Mouse (Mus musculus) adrenal gland, postnatal 10 days (tissue): ENCODE data around the gene Foxe1. TPM values are rescaled to one million over a fixed set of nuclear protein-coding genes. Genes with fewer than 3 reads are reported as not detected.

Experiments
- DNase-seq: peaks from one replicate; pipeline ENCODE4 v3.0.0; 2021; ENCODE audit warnings: mixed read lengths
- total RNA-seq, 2 experiments: library from RNA; stranded (reverse); gene quantifications; 2 replicates each; pipeline ENCODE4 v1.2.3; 2021

The Foxe1 gene
- total RNA-seq, 2 experiments from 2014 or later, result not detected

- DNase-seq, result no peak
Measured at GRCm38 (mm10) chr4:46347580-46348515, 4.4 kb downstream of the Foxe1 start.

- no peak for DNase-seq
Measured at GRCm38 (mm10) chr4:46348897-46349296, 5.5 kb downstream of the Foxe1 start.

GRCm38 (mm10) chr4:46349530-46349929, 6.1 kb downstream of the Foxe1 start:
- no peak for DNase-seq

- no peak for DNase-seq
Measured at GRCm38 (mm10) chr4:46353045-46353444, 9.6 kb downstream of the Foxe1 start.

GRCm38 (mm10) chr4:46356351-46357133, 13.1 kb downstream of the Foxe1 start:
- DNase-seq, result peak; percentile 81

GRCm38 (mm10) chr4:46359539-46360253, 16.3 kb downstream of the Foxe1 start:
- no peak for DNase-seq

GRCm38 (mm10) chr4:46361258-46361657, 17.8 kb downstream of the Foxe1 start:
- no peak for DNase-seq

- no peak for DNase-seq
Measured at GRCm38 (mm10) chr4:46364360-46364759, 21.0 kb downstream of the Foxe1 start.

- DNase-seq, result no peak
Measured at GRCm38 (mm10) chr4:46367487-46367959, 24.1 kb downstream of the Foxe1 start.

- no peak for DNase-seq
Measured at GRCm38 (mm10) chr4:46369070-46369469, 25.7 kb downstream of the Foxe1 start.

- peak; percentile 57 for DNase-seq
Measured at GRCm38 (mm10) chr4:46370406-46370805, 27.0 kb downstream of the Foxe1 start.

GRCm38 (mm10) chr4:46371030-46371429, 27.6 kb downstream of the Foxe1 start:
- peak; percentile 89 for DNase-seq

- DNase-seq, result peak; percentile 46
Measured at GRCm38 (mm10) chr4:46374455-46374854, 31.0 kb downstream of the Foxe1 start.

GRCm38 (mm10) chr4:46374869-46375368, 31.5 kb downstream of the Foxe1 start:
- DNase-seq, result peak; percentile 89

- no peak for DNase-seq
Measured at GRCm38 (mm10) chr4:46388556-46388955, 45.1 kb downstream of the Foxe1 start.

- DNase-seq, result peak; percentile 95
Measured at GRCm38 (mm10) chr4:46389013-46389611, 45.7 kb downstream of the Foxe1 start, which contains the start of gene Trmo. Trmo (minus strand) TSS chr4:46389437.

- peak; percentile 38 for DNase-seq
Measured at GRCm38 (mm10) chr4:46389612-46390341, 46.4 kb downstream of the Foxe1 start.

GRCm38 (mm10) chr4:46390390-46390970, 47.1 kb downstream of the Foxe1 start:
- DNase-seq, result peak; percentile 86

GRCm38 (mm10) chr4:46394388-46394787, 51.0 kb downstream of the Foxe1 start:
- DNase-seq, result no peak

GRCm38 (mm10) chr4:46395736-46396135, 52.3 kb downstream of the Foxe1 start:
- no peak for DNase-seq
